Mouse (Mus musculus) kidney, postnatal 14 days (tissue): ENCODE results near the gene Cish.

Source experiments
- DNase-seq: peaks from one replicate; pipeline ENCODE4 v3.0.0; 2022; ENCODE audit warnings: mixed read lengths

The Cish gene

DNA sequence AAGGTAGTCTGAATTCAATTTTAAA, at the start of gene Cish:
Gene Cish (plus strand): TSS at position 11 of the 25 bp plus-strand sequence.
- no peak for DNase-seq

DNA sequence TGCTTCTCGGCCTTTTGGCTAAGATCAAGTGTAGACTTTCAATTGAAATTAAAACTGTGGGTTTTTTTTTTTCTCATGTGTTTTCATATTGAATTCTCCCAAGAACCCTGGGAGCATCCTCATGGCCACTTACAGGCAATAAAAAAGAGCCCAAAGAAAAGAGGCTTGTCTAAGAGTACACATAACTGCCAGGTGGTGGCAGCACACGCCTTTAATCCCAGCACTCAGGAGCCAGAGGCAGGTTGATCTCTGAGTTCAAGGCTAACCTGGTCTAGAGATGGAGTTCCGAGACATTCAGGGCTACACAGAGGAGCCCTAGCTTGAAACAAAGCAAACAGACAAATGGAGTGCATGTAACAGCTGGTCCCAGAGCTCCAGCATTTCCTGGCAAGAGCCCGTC, 49.7 kb upstream of the Cish start:
- peak; percentile 20 for DNase-seq

DNA sequence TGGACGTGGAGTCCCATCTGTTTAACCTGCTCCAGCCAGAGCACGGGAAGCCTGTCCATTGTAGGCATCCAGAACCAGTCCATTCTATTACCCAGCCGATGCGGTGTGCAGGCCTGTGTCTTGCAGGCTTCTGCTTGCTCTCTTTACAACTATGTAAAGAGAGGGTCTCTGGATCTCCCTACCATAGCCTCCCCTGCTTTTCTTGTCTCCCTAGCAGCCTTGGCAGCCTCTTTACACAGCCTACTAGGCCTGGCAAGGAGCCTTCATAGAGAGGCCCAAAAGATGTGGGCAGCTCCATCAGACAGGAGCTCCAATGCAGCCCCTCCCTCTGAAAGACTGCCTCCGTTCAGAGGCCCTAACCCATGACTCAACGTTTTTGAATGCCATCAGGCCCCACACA, 46.7 kb upstream of the Cish start:
- DNase-seq, result no peak

DNA sequence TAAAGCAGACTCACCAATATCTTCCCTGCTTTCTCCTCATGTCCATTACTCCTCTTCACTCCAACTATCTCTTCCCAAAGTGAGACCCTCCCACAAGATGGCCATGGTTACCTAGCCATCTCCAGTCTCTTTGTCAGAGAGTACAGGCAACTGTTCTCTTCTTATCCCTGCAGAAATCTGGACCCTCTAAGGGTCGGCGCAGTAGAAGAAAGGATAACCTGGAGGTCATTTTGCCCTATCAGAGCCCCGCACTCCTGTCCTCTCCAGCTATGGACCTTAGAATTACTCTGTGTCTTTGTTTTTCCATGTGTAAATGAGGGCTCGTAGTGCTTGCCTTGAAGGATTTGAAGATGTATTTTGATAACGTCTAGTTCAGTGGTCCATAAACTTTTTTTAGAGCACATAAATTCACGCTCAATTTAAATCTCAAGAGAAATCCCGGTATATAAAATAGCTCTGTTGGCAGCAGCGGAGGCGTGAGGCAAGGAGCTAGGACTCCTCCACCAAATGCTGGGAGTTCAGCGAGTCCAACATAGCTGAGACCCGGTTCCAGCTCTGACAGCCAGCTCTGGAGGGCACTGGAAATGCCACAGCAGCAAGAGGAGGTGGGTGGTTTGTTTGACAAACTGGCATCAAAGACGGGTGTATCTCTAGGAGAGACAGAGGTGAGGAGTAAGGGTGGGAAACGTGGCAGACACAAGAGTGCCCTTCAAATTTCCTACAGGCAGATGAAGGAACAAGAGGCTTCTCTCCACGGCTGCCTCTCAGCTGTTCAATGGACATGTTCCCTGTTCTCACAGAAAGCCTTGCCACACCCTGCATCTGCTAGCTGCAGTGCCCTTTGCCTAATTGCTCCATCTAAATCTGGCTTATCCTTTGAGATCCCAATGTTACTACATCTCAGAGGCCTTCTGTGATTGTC, 45.1 kb upstream of the Cish start:
- DNase-seq, result no peak

DNA sequence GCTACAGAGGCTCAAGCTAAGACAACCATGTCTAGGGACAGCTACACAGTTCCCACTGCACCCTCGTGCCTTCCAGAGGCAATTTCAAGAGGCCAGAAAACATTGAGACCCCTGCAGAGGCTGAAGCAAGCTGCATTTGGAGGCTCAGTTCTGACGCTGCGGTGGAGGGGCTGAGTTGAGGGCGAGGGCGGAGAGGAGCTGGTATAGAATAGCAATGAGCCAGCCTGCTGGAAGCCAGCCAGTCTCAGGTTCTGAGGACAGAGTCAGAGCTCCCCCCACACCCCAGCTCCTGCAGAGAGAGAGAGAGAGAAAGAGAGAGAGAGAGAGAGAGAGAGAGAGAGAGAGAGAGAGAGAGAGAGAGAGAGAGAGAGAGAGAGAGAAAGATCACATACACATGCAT, 43.7 kb upstream of the Cish start:
- peak; percentile 33 for DNase-seq

DNA sequence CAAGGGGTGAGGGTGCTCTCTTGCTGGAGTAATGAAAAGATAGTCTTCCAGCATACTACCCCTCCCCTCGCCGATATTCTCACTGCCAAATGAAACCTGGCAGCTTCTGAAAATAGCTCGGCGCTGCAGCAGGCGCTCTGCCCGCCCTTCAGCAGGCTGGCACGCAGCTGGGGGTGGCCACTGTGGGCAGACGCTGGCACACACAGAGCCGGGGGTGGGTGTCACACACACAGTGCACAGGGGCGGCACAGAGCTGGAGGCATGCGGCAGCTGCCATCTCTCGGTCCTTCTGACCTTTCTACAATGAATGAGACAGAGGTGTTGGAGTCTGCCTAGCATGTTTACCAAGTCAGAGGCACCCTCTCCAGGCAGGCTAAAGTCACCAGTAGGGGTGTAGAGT, 41.4 kb upstream of the Cish start:
- peak; percentile 47 for DNase-seq

DNA sequence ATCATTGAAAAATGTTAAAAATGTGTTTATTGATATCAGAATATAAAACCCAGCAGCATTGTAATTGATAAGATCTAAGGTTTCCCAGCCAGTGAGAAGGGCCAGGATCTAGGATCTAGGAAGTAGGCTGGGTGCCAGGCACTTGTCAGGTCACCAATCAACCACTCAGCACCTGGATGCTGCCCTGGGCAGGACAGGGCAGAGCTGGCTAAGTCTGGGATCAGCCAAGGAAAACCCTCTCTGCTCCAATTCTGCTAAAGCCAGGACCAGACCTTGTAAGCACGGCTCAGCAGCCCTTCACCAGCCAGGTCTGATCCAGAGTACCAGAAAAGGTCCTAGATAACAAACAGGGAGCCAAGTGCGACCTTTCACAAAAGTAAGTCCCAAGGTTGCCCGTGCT, 40.9 kb upstream of the Cish start:
- DNase-seq, result peak; percentile 55

DNA sequence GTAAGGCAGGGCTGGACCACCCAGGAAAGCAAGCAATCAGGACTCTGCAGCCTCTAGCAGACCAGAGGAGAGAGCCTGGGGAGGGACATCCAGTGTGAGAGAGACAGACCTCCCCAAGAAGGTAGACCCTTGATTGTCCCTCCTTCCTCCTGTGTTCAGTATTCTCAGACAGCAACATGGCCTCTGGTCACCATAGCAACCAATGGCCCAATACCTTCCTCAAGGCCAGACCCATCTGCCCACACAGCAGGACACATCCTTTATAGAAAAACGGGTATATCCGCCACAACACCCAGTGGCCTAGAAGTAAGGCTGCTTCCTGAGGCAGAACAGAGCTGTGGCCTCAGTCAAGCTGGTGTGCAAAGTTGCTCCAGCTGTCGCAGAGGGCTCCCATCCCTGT, 40.2 kb upstream of the Cish start:
- DNase-seq, result no peak

DNA sequence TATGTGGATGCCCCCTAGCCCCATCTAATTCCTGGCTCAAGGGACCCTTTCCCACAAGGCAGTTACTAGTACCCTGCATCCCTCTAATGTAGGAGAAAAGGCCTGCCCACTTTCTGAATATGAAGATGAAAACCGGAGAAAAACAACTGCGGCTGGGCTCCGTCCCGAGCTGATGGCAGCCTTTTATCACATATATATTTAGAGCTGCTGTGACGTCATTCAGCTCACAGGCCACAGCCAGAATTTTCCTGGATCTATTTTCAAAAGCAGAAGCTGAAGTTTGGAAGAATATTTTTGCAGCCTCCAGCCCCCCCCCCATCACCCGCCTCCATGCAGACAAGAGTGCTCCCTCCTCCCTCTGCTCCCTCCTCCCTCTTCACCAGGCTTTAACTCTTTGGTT, 36.3 kb upstream of the Cish start:
- no peak for DNase-seq

DNA sequence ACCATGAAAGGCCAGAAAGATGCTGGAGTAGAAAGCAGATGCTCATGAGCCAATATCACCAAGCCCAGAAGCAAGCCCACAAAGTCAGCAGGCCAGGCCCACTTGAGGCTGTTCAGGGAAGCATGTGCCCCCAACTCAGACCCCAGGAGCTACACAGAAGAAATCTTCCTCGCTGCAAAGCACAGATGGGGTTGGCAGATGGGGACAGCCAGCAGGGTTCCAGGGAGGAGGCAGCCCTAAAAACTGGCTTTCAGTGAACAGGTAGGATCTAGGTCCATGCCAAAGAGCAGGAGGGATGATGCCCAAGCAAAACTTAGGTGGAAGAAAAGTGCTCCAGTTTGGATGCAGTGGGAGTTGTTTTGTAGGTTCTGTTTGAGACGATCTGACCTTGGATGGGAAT, 35.4 kb upstream of the Cish start:
- no peak for DNase-seq

DNA sequence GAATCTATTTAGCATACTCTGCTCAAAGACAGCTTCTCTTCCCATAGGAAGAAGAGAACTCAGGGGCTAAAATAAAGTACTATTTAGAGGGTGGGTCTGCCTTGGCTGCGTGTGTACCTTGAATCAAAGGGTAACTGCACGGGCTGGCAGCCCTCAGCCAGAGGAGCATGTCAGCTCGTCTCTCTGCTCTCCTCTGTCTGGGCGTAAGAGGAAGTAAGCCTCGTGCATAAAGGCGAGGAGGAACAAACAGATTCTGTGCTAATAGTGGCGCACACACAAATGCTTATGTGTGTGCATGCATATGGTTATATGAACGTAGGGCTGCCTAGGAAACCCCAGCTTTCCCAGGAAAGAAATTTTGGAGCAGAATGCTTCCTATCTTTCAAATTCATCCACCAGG, 35.0 kb upstream of the Cish start:
- DNase-seq, result no peak

DNA sequence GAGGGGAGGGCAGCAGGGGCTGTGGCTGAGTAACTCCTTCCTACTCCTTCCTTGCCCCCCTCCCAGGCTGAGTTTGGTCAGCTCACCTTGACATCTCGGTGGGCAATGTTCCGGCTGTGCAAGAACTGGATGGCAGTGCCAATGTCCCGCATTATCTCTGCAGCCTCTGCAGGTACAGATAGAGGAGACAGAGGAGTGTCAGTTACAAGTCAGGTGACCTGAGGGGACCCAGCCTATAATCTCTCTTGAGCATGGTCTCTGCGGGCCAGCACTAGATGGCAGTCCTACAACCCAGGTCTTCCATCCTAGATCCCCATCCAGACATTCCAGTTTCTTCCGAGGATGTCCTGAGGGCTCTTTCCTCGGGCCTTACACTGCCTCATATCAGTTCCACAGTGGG, 34.0 kb upstream of the Cish start:
- no peak for DNase-seq

DNA sequence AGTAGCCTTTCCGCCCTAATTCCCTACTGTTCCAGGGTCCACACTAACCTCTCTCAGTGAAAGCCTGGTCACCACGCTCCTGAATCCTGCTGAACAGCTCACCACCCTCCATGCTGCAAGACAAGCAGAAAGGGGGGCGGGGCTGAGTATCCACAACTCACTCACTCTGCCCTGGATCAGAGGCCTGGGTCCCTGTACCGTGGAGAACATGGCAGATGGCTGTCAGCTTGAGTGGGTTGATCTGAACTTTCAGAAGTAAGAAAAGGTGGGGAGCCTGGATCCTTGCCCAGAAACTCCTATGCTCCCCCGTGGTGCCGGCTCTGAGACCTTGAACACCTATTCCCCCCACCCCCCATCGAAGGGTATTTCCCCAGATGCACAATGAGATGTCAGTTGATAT, 33.5 kb upstream of the Cish start:
- no peak for DNase-seq

DNA sequence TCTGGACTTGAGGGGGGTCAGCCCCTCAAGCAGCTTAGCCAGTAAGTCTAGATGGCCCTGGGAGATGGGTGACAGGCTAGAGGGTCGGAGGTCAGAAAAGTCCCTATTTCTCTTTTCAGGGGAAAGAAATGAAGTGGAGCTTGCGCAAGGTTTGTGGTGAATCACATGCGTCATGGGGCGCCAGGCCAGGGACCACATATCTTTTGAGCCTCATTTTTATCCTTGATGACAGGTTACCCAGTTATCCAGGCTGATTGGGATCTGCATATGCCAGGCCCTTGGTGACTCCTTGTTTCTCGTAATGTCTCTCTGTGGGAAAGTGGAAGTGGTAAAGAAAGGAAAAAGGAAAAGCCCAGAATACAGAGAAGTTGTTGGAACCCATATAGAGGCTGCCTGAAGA, 31.9 kb upstream of the Cish start:
- no peak for DNase-seq

DNA sequence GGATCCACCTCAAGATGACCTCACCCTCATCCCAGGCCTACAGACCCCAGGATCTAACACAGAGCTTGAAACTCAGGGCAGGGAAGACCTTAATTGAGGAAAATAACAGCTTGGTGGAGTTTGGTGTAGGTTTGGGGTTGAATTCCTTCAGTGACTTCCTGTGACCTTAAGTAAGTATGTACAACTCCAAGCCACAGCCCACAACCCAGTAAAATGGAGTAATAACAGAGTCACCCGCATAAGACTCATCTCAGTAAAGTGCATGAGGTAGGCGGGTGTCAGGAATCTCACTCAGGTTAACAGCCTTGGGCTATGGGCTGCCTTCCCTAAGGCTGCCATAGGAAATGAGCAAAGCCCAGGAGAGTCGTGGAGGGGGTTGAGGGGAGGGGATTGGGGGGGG, 31.1 kb upstream of the Cish start:
- no peak for DNase-seq

DNA sequence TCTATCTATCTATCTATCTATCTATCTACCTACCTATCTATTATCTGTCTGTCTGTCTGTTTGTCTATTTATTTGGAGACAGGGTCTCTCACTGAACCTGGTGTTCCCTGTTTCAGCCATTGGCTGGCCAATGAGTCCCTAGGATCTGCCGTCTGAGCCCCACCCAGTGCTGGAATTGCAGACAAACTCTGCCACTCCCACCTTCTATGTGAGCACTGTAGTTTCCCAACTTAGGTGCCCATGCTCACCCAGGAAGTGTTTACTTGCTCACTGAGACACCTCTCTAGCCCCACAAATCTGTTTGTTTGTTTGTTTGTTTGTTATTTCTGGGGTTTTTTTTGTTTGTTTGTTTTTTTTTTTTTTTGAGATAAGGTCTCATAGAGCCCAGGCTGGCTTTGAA, 28.8 kb upstream of the Cish start:
- DNase-seq, result no peak

DNA sequence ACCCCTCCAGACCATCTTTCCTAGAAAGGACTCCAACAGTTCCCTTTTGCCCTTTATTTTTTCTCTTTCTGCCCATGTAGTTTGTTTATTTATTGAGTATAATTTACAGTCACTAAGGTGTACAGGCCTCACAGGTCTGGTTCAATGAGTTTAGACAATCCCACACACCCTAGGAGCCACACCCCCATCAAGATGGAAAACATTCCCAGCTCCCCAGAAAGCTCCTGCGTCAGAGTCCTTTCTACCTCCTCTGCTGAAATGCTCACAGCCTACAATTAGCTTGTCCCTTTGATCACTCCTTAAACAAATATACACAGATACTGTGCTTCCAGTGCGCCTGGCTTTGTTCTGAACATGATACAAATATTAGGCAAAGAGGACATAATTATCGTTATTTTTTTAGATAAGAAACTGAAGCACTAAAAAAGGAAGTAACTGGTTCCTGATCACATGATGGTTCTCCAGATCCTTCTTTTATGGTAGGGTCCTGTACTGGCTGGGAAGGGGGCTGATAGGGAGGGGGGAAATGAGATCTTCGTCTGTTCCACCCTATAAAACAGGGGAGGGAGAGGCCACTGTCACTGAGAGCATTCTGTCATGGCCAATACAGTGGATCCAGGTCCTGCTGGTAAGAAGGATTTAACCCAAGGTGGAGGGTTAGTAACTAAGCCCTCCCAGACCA, 28.0 kb upstream of the Cish start:
- no peak for DNase-seq

DNA sequence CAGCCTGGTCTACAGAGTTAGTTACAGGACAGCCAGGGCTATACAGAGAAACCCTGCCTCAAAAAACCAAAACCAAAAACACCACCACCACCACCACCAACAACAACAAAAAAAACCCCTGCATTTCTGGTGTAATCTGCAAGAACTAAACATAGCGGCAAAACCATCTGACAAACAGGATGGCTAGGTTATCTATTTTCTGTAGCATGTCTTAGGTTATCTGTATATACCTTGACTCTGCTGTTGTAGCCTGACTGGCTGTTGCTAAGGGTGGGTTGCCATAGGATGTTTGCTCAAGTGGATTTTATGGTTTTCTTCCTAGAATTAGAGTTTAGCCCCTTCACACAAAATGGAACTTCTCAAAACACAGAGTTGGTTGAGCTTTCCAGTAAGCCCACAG, 26.1 kb upstream of the Cish start:
- DNase-seq, result no peak

DNA sequence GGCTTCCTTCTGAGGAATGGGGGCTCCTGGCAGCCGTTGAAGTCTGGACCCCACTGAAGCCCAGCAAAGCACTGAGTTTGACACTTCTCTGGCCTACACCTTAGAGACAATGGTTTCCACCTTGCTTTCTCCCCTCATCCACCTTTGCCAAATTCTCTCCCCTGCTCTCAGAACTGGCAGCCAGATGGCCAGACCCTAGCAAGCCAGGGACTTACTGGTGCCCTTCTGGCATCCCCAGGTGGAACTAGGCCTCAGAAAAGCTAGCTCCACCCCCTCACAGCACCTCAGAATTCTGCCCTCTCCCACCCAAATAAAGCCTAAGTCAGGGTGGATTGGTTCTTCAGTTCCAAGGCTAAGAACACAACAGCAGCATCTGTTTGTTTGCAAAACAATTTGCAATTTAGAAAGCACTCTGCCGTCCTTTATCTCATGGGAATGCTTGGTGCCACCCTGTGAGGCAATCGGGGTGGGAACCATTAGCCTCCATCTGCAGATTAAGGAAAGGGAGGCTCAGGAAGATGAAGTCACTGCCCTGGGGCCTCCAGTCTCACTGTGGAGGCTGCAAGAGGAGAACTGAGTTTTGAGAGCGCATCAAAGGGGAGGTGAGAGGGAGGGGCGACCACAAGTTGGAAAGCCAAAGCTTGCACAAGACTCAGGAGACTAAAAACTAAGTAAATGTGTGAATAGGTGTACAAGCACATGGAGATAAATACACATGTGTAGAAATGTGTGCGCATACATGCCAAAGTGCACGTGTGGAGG, 24.5 kb upstream of the Cish start:
- DNase-seq, result no peak

DNA sequence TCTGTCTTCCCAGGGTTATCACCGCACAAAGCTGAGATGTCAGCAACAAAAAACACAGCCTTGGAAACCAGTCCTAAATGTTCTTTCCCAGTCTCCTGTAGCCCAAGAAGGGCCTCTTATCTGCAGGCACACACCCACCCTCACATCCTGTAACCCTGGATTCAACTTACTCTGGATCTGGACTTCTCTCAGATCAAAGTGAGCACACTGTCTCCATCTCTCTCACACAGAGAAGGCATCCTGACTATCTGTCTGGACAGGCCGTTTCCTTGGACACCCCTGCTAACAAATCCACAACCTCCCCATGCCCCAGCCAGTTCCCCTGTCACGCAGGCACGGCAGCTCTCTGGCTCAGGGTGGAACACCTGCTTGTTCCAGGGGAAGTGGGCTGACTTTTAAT, 23.5 kb upstream of the Cish start:
- DNase-seq, result no peak

DNA sequence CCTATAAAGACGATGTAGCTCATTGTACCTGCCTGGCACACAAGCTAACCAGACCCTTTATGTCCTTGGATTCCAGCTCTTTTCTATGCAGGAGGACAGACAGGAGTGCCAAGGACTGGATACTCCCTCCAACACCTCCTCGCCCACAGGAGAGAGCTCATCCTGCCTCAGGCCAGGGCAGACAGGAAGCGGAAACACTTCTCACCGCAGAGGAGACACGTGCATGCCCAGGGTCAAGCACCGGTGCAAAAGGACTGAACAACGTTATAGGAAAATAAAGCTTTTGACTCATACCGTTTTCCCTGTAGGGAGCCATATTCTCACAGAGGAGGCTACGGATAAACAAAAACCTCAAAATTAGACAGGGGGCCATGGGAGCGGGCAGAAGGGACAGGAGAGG, 22.6 kb upstream of the Cish start:
- DNase-seq, result no peak

DNA sequence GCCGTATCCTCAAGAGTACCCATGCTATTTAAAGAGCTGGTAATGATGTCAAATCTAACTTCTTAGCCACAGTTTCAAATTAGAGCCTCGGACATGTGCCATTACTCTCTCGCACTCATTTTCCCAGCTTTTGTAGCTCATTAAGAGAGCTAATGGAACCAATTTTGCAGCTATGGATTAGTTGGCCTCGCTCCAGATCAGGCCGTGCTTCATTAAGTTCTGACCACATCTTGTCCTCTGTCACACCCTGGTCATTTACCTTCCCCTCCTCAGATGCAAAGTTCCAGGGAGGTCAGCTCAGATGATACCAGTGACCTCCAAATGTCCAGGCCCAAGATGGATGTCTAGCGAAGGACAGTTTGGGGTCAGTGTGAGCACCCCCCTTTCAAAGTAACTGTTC, 21.1 kb upstream of the Cish start:
- DNase-seq, result no peak

DNA sequence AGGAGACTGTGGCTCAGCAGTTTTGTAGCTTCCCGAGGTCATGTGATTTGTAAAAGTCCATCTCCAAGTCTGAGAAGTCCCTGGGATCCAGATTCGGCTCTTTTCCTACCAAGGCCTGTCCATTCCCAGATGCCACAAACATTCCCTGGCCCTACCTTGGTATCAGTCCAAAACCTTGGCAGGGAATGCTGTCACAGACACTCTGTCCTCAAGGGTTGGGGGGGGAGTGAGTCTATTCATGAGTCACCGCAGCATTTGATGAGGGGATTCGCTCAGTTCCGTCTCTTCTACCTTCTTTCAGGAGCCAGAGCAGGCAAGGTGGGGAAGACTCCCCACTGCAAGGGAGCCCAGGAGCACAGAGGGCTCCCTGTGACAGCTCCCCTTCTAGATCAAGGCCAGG, 20.1 kb upstream of the Cish start:
- DNase-seq, result no peak

DNA sequence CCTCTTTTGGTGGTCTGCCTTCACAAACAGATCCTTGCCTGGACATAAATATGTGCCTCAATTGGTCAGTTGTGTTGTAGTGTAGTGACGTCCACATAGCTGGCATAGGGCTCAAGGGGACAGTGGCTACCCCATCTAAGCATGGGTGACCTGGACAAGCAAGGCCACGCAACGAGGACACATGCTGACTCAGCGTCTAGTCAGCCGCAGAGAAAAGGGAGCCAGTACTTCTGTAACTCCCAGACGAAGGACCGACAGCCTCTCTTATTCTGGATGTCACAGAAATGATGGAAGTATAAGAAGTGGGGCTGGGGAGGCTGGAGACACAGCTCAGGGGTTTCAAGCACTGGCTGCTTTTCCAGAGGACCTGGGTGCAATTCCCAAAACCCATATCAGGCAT, 18.2 kb upstream of the Cish start:
- no peak for DNase-seq

DNA sequence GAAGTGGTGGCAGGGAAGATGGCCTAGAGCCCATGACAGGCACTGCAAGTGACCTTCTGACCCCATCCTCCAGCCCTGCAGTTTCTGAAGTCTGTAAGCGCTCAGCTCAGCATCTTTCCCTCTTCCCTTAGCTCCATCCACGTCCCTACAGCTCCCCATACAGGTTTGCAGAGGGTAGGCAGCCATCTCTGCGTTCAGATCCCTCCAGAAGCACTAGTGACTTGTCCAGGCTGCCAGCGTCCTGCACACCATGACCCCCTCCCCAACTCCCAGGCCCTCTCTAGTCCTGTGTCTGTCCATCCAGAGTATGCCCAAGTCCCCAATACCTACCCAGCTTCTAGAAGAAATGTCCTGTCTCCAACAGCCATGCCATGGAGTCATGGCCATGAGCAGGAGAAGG, 17.7 kb upstream of the Cish start:
- no peak for DNase-seq
